Mouse (Mus musculus): ENCODE data around the gene Mis18bp1. TPM values are rescaled to one million over a fixed set of nuclear protein-coding genes. Genes with fewer than 3 reads are reported as not detected.

Mis18bp1 gene
- polyA plus RNA-seq, 1 experiment = 0.89 TPM

Other genes with a start within 250 kb of the Mis18bp1 start
- 0.84 and 1.7 TPM in 2 replicates for gene Klhl28, start 207.1 kb downstream of the Mis18bp1 start, polyA plus RNA-seq (2012; rRNA removed)
- 1.9 and 3.7 TPM in 2 replicates for gene Togaram1, start 206.8 kb downstream of the Mis18bp1 start, polyA plus RNA-seq (2012; rRNA removed)
- 2.8 and 7.1 TPM in 2 replicates for gene Prpf39, start 136.3 kb downstream of the Mis18bp1 start, polyA plus RNA-seq (2012; rRNA removed)
- gene Fkbp3, start 98.6 kb downstream of the Mis18bp1 start, polyA plus RNA-seq (2012; rRNA removed) = 17.6 and 19.7 TPM in 2 replicates
- gene Fancm, start 97.0 kb downstream of the Mis18bp1 start, polyA plus RNA-seq (2012; rRNA removed) = 0.83 and 1.2 TPM in 2 replicates
- gene Wdr20rt, start 52.9 kb upstream of the Mis18bp1 start, polyA plus RNA-seq (2012; rRNA removed) = not detected in 2 replicates

Measured in large intestine, adult 2 months (tissue).